Mouse (Mus musculus) ES-E14 (cell line): ENCODE data around the gene Sfta2. TPM values are rescaled to one million over a fixed set of nuclear protein-coding genes. Genes with fewer than 3 reads are reported as not detected.
A peak's percentile ranks its signal among the peaks of the same experiment; 100 is the strongest.

Experiments
- DNase-seq: peaks from one replicate; pipeline ENCODE4 v3.0.0-alpha.2; 2013; ENCODE audit warnings: low read depth, low spot score
- H3K27ac ChIP-seq: 2 replicates; pipeline ENCODE4 v1.5.1; 2012; ENCODE audit warnings: low read depth, mild to moderate bottlenecking, low read length, moderate library complexity, mixed read lengths; ENCODE audit not compliant: poor library complexity, insufficient read depth, severe bottlenecking
- H3K36me3 ChIP-seq: 2 replicates; pipeline ENCODE4 v1.6.1; 2012; ENCODE audit warnings: mild to moderate bottlenecking, low read length, moderate library complexity, mixed read lengths; ENCODE audit not compliant: control insufficient read depth, poor library complexity, insufficient read depth, severe bottlenecking
- H3K4me1 ChIP-seq, 2 experiments: fragments of 150-350 bp in 1 of 2; sonication (generic) in 1 of 2; 2 replicates each; pipeline ENCODE4 v1.6.1; 2012; ENCODE audit warnings: low read length in 2 of 2, mild to moderate bottlenecking in 1 of 2, mixed read lengths in 1 of 2; ENCODE audit not compliant: control insufficient read depth in 2 of 2, insufficient read depth in 2 of 2, poor library complexity in 1 of 2
- H3K4me3 ChIP-seq, 2 experiments: fragments of 150-350 bp in 1 of 2; sonication (generic) in 1 of 2; 2 replicates each; pipeline ENCODE4 v1.5.1; 2012; ENCODE audit warnings: low read length in 2 of 2, low read depth in 1 of 2, mild to moderate bottlenecking in 1 of 2, mixed read lengths in 1 of 2; ENCODE audit not compliant: insufficient read depth in 1 of 2, poor library complexity in 1 of 2, severe bottlenecking in 1 of 2
- H3K9ac ChIP-seq: 2 replicates; pipeline ENCODE4 v1.6.1; 2012; ENCODE audit warnings: low read depth, mild to moderate bottlenecking, low read length, mixed read lengths; ENCODE audit not compliant: poor library complexity, insufficient read depth, severe bottlenecking
- H3K9me3 ChIP-seq: fragments of 150-350 bp; sonication (generic); 2 replicates; pipeline ENCODE4 v1.6.1; 2012; ENCODE audit warnings: low read depth, mild to moderate bottlenecking, low read length; ENCODE audit not compliant: control insufficient read depth, insufficient read depth
- CHD2 ChIP-seq: IDR thresholded peaks from 2 replicates; pipeline ENCODE4 v1.6.1; 2014; ENCODE audit warnings: mild to moderate bottlenecking, low read depth, low read length, inconsistent platforms
- HCFC1 ChIP-seq: IDR thresholded peaks from 2 replicates; pipeline ENCODE4 v1.6.1; 2012; ENCODE audit warnings: low read length, inconsistent platforms, borderline replicate concordance; ENCODE audit not compliant: insufficient read depth
- MAFK ChIP-seq: IDR thresholded peaks from 2 replicates; pipeline ENCODE4 v1.6.1; 2014; ENCODE audit warnings: mild to moderate bottlenecking, low read depth, low read length, inconsistent platforms; ENCODE audit not compliant: insufficient read depth
- ZC3H11A ChIP-seq: IDR thresholded peaks from 2 replicates; pipeline ENCODE4 v1.6.1; 2012; ENCODE audit warnings: low read depth, mild to moderate bottlenecking, inconsistent platforms, low read length, borderline replicate concordance
- ZNF384 ChIP-seq: IDR thresholded peaks from 2 replicates; pipeline ENCODE4 v1.6.1; 2012; ENCODE audit warnings: low read depth, low read length, inconsistent platforms
- in situ Hi-C, 2 experiments: fragments of 600-800 bp; cut with MboI; formaldehyde crosslinking; loops; one replicate each; pipeline ENCODE4 v1.15.1; 2025; ENCODE audit warnings: low sequenced_read_pairs in 2 of 2, inconsistent platforms in 1 of 2; ENCODE audit not compliant: unreplicated experiment in 2 of 2
- total RNA-seq: library from RNA; depleted of rRNA; stranded (reverse); fragments of 300-350 nt; gene quantifications from 2 replicates; pipeline ENCODE4 v1.2.3, GENCODE M21; 2012

Gene Sfta2
- total RNA-seq, 1 experiment = not detected

DNA sequence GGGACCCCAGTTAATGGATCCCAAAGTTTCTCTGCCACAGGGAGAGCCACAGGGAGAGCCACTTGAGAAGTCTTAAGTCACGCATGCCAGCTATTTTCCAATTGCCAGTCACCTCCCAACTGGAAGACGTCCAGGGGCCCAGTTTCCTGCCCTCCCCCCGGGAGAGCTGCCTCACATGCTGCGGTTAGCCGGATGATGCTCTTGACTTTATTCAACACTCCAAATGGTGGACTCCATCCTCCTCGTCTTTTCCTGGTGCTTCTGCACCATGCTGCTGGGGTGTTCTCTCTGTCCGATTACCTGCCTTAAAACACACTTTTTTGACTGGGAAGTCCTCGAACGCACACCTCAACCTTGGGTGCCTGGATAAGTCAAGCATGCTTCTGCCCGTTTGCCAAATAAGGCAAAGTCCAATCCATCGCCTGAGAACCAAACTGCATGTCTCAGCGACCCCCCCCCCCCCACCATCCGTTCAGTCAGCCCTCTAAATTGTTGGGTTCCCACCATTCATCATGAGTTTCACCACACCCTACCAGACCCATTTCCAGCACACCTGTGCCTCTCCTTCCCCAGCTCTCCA lies 45.1 kb upstream of the Sfta2 start:
- Histone ChIP-seq H3K27ac (no peak overlapping the region), H3K36me3 (no peaks in the 10 kb centered on the region), H3K4me1 (peaks cover 0 to 21% of the 10 kb centered on the region in 2 experiments; a peak in 1 of 4 replicates), H3K9me3 (no peaks in the 10 kb centered on the region), H3K4me3 (no peak overlapping the region), H3K9ac (no peak overlapping the region)
- no peak for DNase-seq
- TF ChIP-seq MAFK = no peak
- TF ChIP-seq ZC3H11A = no peak
- no peak for TF ChIP-seq ZNF384
- no peak for TF ChIP-seq CHD2
- no peak for TF ChIP-seq HCFC1
- in situ Hi-C loops = no loop called here

- H3K9me3 ChIP-seq = no peaks in the 10 kb centered on the region
- TF ChIP-seq ZNF384 (peak; percentile 89), HCFC1 (no peak), ZC3H11A (no peak), MAFK (no peak), CHD2 (no peak)
- no peak overlapping the region for H3K9ac ChIP-seq
- H3K4me1 ChIP-seq = peaks cover 0 to 21% of the 10 kb centered on the region in 2 experiments; a peak in 1 of 4 replicates
- DNase-seq = no peak
- H3K4me3 ChIP-seq = no peak overlapping the region
- H3K36me3 ChIP-seq = no peaks in the 10 kb centered on the region
- in situ Hi-C loops = no loop called here
- H3K27ac ChIP-seq = no peak overlapping the region
Observed at GRCm38 (mm10) chr17:35556812-35557211, 44.5 kb upstream of the Sfta2 start.

DNA sequence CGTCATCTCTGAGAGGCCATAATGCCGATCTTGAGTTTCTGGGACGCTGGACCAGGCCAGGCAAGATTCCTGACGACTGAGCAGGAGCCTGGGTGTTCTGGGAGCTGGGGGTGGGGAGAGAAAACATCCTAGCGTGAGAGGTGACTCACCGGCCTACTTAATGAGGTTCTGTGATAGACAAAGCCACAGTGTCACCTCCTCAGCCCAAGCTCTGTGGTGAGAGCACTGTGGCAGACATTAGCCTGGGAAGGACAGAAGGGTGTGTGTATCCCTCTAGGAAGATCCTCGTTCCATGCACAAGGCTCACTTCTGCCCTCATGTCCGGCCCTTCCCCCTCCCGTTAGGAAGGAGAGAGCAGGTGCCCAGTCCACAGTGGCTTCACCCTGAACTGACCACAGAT lies 44.0 kb upstream of the Sfta2 start:
- Histone ChIP-seq H3K9ac (no peak overlapping the region), H3K27ac (no peak overlapping the region), H3K4me3 (no peak overlapping the region), H3K4me1 (peaks cover 0 to 21% of the 10 kb centered on the region in 2 experiments; a peak in 1 of 4 replicates), H3K9me3 (no peaks in the 10 kb centered on the region), H3K36me3 (no peaks in the 10 kb centered on the region)
- no peak for DNase-seq
- in situ Hi-C loops = no loop called here
- TF ChIP-seq HCFC1 (no peak), ZC3H11A (no peak), ZNF384 (no peak), MAFK (no peak), CHD2 (no peak)

GRCm38 (mm10) chr17:35558216-35558615 lies 43.1 kb upstream of the Sfta2 start:
- no peak overlapping the region for H3K27ac ChIP-seq
- H3K4me1 ChIP-seq = peaks cover 0 to 21% of the 10 kb centered on the region in 2 experiments; a peak in 1 of 4 replicates
- no peaks in the 10 kb centered on the region for H3K9me3 ChIP-seq
- H3K36me3 ChIP-seq = no peaks in the 10 kb centered on the region
- H3K9ac ChIP-seq = no peak overlapping the region
- no peak overlapping the region for H3K4me3 ChIP-seq
- TF ChIP-seq ZC3H11A (no peak), CHD2 (no peak), MAFK (no peak), ZNF384 (no peak), HCFC1 (no peak)
- in situ Hi-C loops = no loop called here
- DNase-seq = no peak

DNA sequence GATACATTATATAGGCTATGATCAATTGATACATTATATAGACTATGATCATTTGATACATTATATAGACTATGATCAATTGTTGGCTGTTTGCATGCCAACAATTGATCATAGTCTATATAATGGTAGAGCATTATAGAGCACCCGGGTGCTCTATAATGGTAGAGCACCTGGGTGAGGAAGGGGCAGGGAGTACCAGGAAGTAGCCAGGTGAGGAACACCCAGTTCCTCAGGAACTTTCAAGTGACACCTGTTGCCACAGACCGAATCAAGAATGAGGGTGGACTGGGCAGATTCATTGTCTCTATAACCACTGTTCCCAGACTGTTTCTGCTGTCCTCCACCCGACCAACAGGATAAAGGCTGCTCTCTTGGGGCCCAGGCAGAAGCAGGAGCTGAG lies 34.2 kb upstream of the Sfta2 start, which contains the start of gene 2300002M23Rik:
TSS of gene 2300002M23Rik (plus strand) at position 301 of the 400 bp plus-strand sequence.
- H3K4me3 ChIP-seq = peak within 1 kb of the TSS in 1 of 2 experiments; percentile 9; a peak in 1 of 4 replicates
- TF ChIP-seq CHD2 = no peak
- no peak for TF ChIP-seq MAFK
- TF ChIP-seq ZC3H11A = no peak
- no peak for TF ChIP-seq ZNF384
- no peak for TF ChIP-seq HCFC1
- DNase-seq = no peak
- no peaks in the 10 kb centered on the region for H3K36me3 ChIP-seq
- H3K9ac ChIP-seq = no peak within 1 kb of the TSS
- peaks cover 0 to 10% of the 10 kb centered on the region in 2 experiments; a peak in 1 of 4 replicates for H3K4me1 ChIP-seq
- no peaks in the 10 kb centered on the region for H3K9me3 ChIP-seq
- H3K27ac ChIP-seq = no peak within 1 kb of the TSS
- in situ Hi-C loops = no loop called here
